Mouse (Mus musculus) embryonic facial prominence, embryonic 11.5 days (tissue): Measurements from ENCODE around the gene ccdc198. TPM values are rescaled to one million over a fixed set of nuclear protein-coding genes. Genes with fewer than 3 reads are reported as not detected.
"Not testable (repeated sequence)": the region's sequence is repeated elsewhere in the genome, so short reads cannot be mapped to it uniquely, and the experiment has no call there.

Experiments used
- ATAC-seq: fragments of 200-750 bp; cut with Nextera tagmentation; replicated peaks from 2 replicates; pipeline ENCODE4 v1.8.0; 2017; ENCODE audit warnings: low read depth; ENCODE audit not compliant: insufficient number of reproducible peaks, low FRiP score, low TSS enrichment
- DNase-seq: peaks from one replicate; pipeline ENCODE4 v3.0.0-alpha.2; 2015; ENCODE audit warnings: low spot score
- H3K27ac ChIP-seq: fragments of 300-500 bp; sonication (generic); replicated peaks from 2 replicates; pipeline ENCODE4 v1.5.1; 2014; ENCODE audit warnings: mild to moderate bottlenecking, low read depth, low read length, control low read depth
- H3K27me3 ChIP-seq: fragments of 300-500 bp; sonication (generic); 2 replicates; pipeline ENCODE4 v1.6.1; 2014; ENCODE audit warnings: mild to moderate bottlenecking, low read length, moderate library complexity, mixed read lengths; ENCODE audit not compliant: control insufficient read depth, insufficient read depth
- H3K36me3 ChIP-seq: fragments of 300-500 bp; sonication (generic); replicated peaks from 2 replicates; pipeline ENCODE4 v1.6.1; 2014; ENCODE audit warnings: low read depth, mild to moderate bottlenecking, low read length, moderate library complexity, mixed read lengths; ENCODE audit not compliant: control insufficient read depth, insufficient read depth
- H3K4me1 ChIP-seq: fragments of 300-500 bp; sonication (generic); 2 replicates; pipeline ENCODE4 v1.6.1; 2014; ENCODE audit warnings: low read length, mixed read lengths; ENCODE audit not compliant: control insufficient read depth, insufficient read depth
- H3K4me2 ChIP-seq: fragments of 300-500 bp; sonication (generic); 2 replicates; pipeline ENCODE4 v1.6.1; 2014; ENCODE audit warnings: low read depth, mild to moderate bottlenecking, control low read depth, low read length, moderate library complexity
- H3K4me3 ChIP-seq: fragments of 300-500 bp; sonication (generic); 2 replicates; pipeline ENCODE4 v1.5.1; 2014; ENCODE audit warnings: low read depth, low read length, control low read depth
- H3K9ac ChIP-seq: fragments of 300-500 bp; sonication (generic); replicated peaks from 2 replicates; pipeline ENCODE4 v1.6.1; 2014; ENCODE audit warnings: mild to moderate bottlenecking, control low read depth, low read length
- H3K9me3 ChIP-seq: fragments of 300-500 bp; sonication (generic); replicated peaks from 2 replicates; pipeline ENCODE4 v1.6.1; 2016; ENCODE audit warnings: mild to moderate bottlenecking, low read length, inconsistent platforms, mixed read lengths; ENCODE audit not compliant: control insufficient read depth
- WGBS: fragments of 180-500 bp; shearing (Covaris S2); extraction: QIAGEN DNeasy Blood & Tissue Kit; methylation state at CpG from one replicate; pipeline ENCODE4 v1.1.7; 2014; 5-methylcytosine and 5-hydroxymethylcytosine counted together
- polyA plus RNA-seq: library from polyadenylated mRNA; unstranded; fragments of >200 nt; fragmentation: Nextera tagmentation; extraction: Ambion mirVana; gene quantifications from 2 replicates; pipeline ENCODE4 v1.2.1, GENCODE M21; 2014

Gene ccdc198
- polyA plus RNA-seq, 1 experiment from 2014 or later, result 0.11 TPM

DNA sequence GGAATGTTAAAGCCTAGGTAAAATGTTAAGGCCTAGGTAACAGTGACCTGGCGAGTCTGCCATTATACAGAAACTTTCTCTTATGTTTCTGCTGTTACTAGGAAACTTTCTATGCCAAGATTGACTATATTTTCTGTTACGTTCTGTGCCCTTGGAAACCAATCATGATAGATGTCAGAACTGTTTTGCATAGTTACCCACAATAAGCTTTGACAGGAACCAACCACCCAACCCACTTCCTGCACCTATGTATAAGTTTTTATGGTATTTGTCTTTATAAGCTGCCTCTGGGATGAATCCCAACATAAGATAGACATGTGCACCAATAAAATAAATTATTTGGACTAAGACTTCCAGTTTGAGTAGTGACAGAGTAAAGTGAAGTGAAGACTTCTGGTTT is 23.5 kb downstream of the ccdc198 start:
- Histone ChIP-seq H3K4me3 (no peak overlapping the region), H3K27me3 (no peaks in the 10 kb centered on the region), H3K9ac (no peak overlapping the region), H3K4me2 (no peak overlapping the region), H3K36me3 (no peaks in the 10 kb centered on the region), H3K4me1 (no peaks in the 10 kb centered on the region), H3K9me3 (no peaks in the 10 kb centered on the region), H3K27ac (no peak overlapping the region)
- no peak for ATAC-seq
- WGBS, result 77% methylated on average over 2 of the region's 2 CpGs
- no peak for DNase-seq

DNA sequence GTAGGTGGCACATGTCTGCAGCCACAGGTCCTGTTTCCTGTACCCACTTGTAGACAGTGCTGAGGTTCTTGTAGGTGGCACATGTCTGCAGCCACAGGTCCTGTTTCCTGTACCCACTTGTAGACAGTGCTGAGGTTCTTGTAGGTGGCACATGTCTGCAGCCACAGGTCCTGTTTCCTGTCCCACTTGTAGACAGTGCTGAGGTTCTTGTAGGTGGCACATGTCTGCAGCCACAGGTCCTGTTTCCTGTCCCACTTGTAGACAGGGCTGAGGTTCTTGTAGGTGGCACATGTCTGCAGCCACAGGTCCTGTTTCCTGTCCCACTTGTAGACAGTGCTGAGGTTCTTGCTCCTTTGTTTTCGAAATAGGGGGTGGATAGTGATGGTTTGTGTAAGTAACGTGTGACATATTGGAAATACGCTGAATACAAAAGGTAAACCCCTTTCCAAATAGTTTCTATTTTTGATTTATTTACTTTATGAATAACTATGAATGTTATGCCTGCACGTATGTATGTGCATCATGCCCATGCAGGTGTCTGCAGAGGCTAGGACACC is 25.7 kb downstream of the ccdc198 start:
- H3K27me3 ChIP-seq, H3K4me2 ChIP-seq, H3K4me1 ChIP-seq, DNase-seq, H3K9ac ChIP-seq, H3K27ac ChIP-seq, ATAC-seq, H3K4me3 ChIP-seq, H3K36me3 ChIP-seq, H3K9me3 ChIP-seq: not testable (repeated sequence)
- 91% methylated on average over 4 of the region's 4 CpGs for WGBS

DNA sequence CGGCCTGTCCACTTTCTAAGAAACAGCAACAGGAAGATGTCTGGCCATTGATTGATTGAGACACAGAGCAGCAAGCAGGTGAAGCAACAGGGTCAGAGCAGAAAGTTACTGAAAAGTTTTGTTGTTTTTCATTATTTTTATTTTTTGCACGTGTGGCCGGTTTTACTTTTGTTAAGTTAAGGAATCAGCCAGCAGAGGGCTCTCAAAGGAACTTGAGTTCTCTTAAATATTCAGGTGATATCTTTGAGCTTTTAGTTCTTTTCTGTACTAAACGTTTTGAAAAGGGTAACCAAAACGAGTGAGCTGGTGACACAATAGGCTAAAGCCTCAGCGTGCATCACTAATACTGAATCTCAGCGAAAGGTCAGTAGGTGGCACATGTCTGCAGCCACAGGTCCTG is 26.6 kb downstream of the ccdc198 start:
- Histone ChIP-seq H3K4me2 (no peak overlapping the region), H3K36me3 (no peaks in the 10 kb centered on the region), H3K4me3 (no peak overlapping the region), H3K9me3 (no peaks in the 10 kb centered on the region), H3K9ac (no peak overlapping the region), H3K4me1 (no peaks in the 10 kb centered on the region), H3K27ac (no peak overlapping the region), H3K27me3 (no peaks in the 10 kb centered on the region)
- no peak for DNase-seq
- 72% methylated on average over 7 of the region's 7 CpGs for WGBS
- ATAC-seq, result no peak

DNA sequence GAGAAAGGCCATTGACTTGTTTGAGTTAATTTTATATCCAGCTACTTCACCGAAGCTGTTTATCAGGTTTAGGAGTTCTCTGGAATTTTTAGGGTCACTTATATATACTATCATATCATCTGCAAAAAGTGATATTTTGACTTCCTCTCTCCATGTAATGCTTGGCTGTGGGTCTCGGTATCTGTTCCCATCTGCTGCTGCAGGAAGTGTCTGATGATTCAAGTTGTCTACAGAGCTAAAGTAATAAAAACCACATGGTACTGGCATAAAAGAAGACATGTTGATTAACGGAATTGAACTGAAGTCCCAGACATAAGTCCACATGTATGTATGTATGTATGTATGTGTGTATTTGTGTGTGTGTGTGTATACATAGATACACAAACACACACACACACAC is 35.1 kb downstream of the ccdc198 start:
- H3K36me3 ChIP-seq, ATAC-seq, H3K27me3 ChIP-seq, H3K9ac ChIP-seq, H3K4me1 ChIP-seq, H3K9me3 ChIP-seq, DNase-seq, H3K4me2 ChIP-seq, H3K4me3 ChIP-seq, H3K27ac ChIP-seq: not testable (repeated sequence)
- WGBS, result 79% methylated on average over 3 of the region's 3 CpGs

DNA sequence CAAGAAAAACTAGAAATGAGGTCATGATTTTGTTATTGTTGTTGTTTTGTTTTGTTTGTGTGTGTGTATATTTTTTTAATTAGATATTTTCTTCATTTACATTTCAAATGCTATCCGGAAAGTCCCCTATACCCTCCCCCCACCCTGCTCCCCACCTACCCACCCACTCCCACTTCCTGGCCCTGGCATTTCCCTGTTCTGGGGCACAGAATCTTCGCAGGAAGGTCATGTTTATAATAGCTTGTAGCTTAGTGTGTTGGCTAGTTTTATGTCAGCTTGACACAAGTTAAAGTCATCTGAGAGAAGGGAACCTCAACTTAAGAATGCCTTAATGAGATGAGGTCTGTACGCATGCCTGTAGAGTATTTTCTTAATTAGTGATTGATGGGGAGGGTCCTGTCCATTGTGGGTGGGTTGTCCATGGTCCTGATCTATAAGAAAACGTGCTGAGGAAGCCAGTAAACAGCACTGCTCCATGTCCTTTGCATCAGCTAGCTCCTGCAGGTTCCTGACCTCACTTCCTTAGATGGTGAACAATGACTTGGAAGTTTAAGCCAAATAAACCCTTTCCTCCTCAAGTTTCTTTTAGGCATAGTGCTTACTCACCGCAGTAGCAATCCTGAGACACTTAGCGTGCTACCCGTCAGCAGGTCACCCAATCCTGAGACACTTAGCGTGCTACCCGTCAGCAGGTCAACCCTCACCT is 44.0 kb downstream of the ccdc198 start:
- ATAC-seq, result no peak

DNA sequence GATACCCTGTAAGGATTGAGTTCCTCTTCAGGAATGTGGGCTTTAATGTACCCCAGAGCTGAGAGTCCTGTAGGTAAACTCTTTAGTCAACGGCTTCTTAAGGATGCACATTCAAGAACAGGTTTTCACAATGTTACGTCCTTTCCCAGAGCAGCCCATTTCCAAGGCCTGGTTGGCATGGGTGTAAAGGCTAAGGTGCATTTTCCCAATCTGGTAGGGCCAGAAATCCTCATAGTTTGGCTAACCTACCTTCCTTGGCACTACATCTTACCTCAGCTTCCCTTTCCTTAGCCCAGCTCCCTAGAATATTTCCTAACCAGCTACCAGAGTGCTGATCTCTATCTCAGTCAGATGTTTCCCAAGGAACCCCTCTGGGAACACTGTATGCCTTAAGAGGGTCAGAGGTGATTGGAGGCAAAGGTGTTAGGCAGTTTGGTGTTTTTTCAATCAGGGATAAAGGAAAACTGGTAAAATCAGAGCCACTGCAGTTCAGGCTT is 48.2 kb downstream of the ccdc198 start:
- DNase-seq, result no peak
- 76% methylated on average over 2 of the region's 2 CpGs for WGBS

More for the DNA sequence above, 44.0 kb downstream of the ccdc198 start:
- H3K9me3 ChIP-seq, result no peaks in the 10 kb centered on the region
- no peaks in the 10 kb centered on the region for H3K4me1 ChIP-seq
- no peak for DNase-seq
- H3K36me3 ChIP-seq, result no peaks in the 10 kb centered on the region
- no peak overlapping the region for H3K4me3 ChIP-seq
- no peak overlapping the region for H3K9ac ChIP-seq
- WGBS, result 78% methylated on average over 9 of the region's 9 CpGs
- H3K27me3 ChIP-seq, result no peaks in the 10 kb centered on the region
- no peak overlapping the region for H3K27ac ChIP-seq
- no peak overlapping the region for H3K4me2 ChIP-seq

DNA sequence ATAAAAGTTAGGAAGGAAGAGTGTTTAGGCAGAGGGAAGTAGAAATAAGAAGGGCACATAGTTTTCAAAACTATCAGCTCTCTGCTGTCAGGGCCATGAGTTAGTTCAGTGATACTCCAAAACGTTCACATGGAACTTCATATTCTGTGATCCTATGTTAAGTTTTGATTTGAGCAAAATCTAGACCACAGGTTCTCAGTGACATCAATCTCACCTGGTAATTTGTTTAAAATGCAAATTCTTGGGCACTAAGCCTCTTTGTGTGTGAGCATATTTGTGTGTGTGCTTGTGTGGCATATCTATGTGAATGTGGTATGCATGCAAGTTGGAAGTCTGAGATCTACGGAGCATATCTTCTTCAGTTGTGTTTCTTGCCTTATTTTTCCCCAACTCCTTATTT is 59.0 kb downstream of the ccdc198 start:
- no peak overlapping the region for H3K4me3 ChIP-seq
- no peaks in the 10 kb centered on the region for H3K9me3 ChIP-seq
- no peaks in the 10 kb centered on the region for H3K36me3 ChIP-seq
- WGBS, result 91% methylated on average over 2 of the region's 2 CpGs
- no peaks in the 10 kb centered on the region for H3K27me3 ChIP-seq
- no peak for ATAC-seq
- no peak overlapping the region for H3K27ac ChIP-seq
- no peak overlapping the region for H3K4me2 ChIP-seq
- no peak overlapping the region for H3K9ac ChIP-seq
- DNase-seq, result no peak
- H3K4me1 ChIP-seq, result no peaks in the 10 kb centered on the region

More for the DNA sequence above, 48.2 kb downstream of the ccdc198 start:
- no peaks in the 10 kb centered on the region for H3K9me3 ChIP-seq
- no peaks in the 10 kb centered on the region for H3K4me1 ChIP-seq
- no peaks in the 10 kb centered on the region for H3K27me3 ChIP-seq
- no peak overlapping the region for H3K4me2 ChIP-seq
- no peak overlapping the region for H3K27ac ChIP-seq
- ATAC-seq, result no peak
- no peak overlapping the region for H3K9ac ChIP-seq
- no peaks in the 10 kb centered on the region for H3K36me3 ChIP-seq
- no peak overlapping the region for H3K4me3 ChIP-seq

DNA sequence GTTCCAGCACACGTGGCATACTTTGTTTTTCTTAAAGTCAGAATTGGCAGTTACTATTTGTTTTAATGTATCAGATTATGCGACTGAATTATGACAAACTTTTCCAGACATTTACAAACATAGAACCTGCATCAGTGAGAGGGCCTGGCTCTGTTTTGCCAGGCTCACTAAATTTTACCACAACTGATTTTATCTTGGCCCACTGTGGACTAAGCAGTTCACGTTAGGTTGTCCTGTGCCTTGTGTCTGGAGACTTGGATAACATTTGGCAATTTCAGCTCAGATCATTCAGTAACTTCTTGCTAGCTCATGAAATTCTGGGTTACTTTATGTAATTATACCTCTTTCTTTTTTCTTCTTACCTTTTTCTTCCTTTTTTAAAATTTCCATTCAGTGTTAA is 65.5 kb downstream of the ccdc198 start:
- no peak overlapping the region for H3K4me2 ChIP-seq
- no peaks in the 10 kb centered on the region for H3K27me3 ChIP-seq
- H3K9ac ChIP-seq, result no peak overlapping the region
- no peak overlapping the region for H3K4me3 ChIP-seq
- ATAC-seq (no peak), DNase-seq (no peak)
- 82% methylated on average over 3 of the region's 3 CpGs for WGBS
- no peak overlapping the region for H3K27ac ChIP-seq
- peaks cover 2% of the 10 kb centered on the region; the same call in 1 of the 2 replicates for H3K36me3 ChIP-seq
- H3K4me1 ChIP-seq, result no peaks in the 10 kb centered on the region
- H3K9me3 ChIP-seq, result no peaks in the 10 kb centered on the region
